Comparison of ENCODE assay signal across 15 mouse cellular contexts in genomic region chr7:126655695-126656094, GRCm38 (mm10). TPM values are rescaled to one million over a fixed set of nuclear protein-coding genes. Genes with fewer than 3 reads are reported as not detected.
DNase-seq lines count a peak whose midpoint lies in the region; ATAC-seq and TF ChIP-seq lines count a peak whose summit lies in the region.
"Had no signal": no experiment of that assay in that cellular context is flagged by ENCODE, and none has a peak within 500 bp of the region (broad histone marks: within the 10 kb centered on the region; RNA-seq: fewer than 3 reads in every experiment).

No protein-coding gene starts in this region.

- H3K9ac ChIP-seq in lung, postnatal 0 days (replicated peaks; ENCODE audit: low read depth), result no peak overlapping the region
- H3K9ac ChIP-seq in MEL (ENCODE audit: control insufficient read depth, low read depth, low read length, poor library complexity, severe bottlenecking), result no peak overlapping the region
- no peak overlapping the region for H3K9ac ChIP-seq in liver, adult 2 months (ENCODE audit: low read depth, low read length)
- no peak overlapping the region for H3K9ac ChIP-seq in heart, embryonic 11.5 days (ENCODE audit: low read depth, low read length)
- H3K9ac ChIP-seq: heart, embryonic 12.5 days; limb, embryonic 15.5 days; stomach, embryonic 15.5 days had no signal

- no peak for TF ChIP-seq CTCF in lung, postnatal 0 days (IDR thresholded peaks at IDR 0.05)
- no peak for TF ChIP-seq CTCF in MEL (IDR thresholded peaks at IDR 0.05 in 2 of 3, conservative IDR thresholded peaks at IDR 0.05 in 1 of 3; ENCODE audit: control insufficient read depth in 1 of 3, insufficient read depth in 1 of 3, low read depth in 2 of 3, low read length in 3 of 3, poor library complexity in 1 of 3, severe bottlenecking in 1 of 3)
- no peak for TF ChIP-seq CTCF in liver, adult 2 months (IDR thresholded peaks at IDR 0.05; ENCODE audit: low read depth, low read length)

- 79% methylated on average over 3 of the region's 3 CpGs for WGBS in lung, postnatal 0 days
- WGBS in liver, adult 2 months, result 88% methylated on average over 3 of the region's 3 CpGs
- WGBS in heart, embryonic 11.5 days (ENCODE audit: insufficient replicate concordance), result 83% methylated on average over 3 of the region's 3 CpGs

- H3K4me1 ChIP-seq in lung, postnatal 0 days (ENCODE audit: insufficient read depth, low read depth, low read length), result no peaks in the 10 kb centered on the region
- H3K4me1 ChIP-seq in MEL (ENCODE audit: control insufficient read depth in 1 of 2, insufficient read depth in 2 of 2, low read length in 2 of 2), result peaks cover 16 to 22% of the 10 kb centered on the region in 2 experiments
- peaks cover 2% of the 10 kb centered on the region for H3K4me1 ChIP-seq in liver, adult 2 months (ENCODE audit: control insufficient read depth, insufficient read depth, low read length)
- peaks cover 2% of the 10 kb centered on the region; the same call in 1 of the 2 replicates for H3K4me1 ChIP-seq in heart, embryonic 11.5 days (ENCODE audit: control insufficient read depth, insufficient read depth, low read length)
- H3K4me1 ChIP-seq: heart, embryonic 12.5 days; limb, embryonic 15.5 days; stomach, embryonic 15.5 days had no signal

- peaks cover 5% of the 10 kb centered on the region; the same call in 1 of the 2 replicates for H3K79me2 ChIP-seq in MEL (ENCODE audit: control insufficient read depth, insufficient read depth, low read length, poor library complexity)
- H3K79me2 ChIP-seq in liver, adult 2 months (ENCODE audit: control insufficient read depth, insufficient read depth, low read length), result peaks cover 7% of the 10 kb centered on the region; the same call in 1 of the 2 replicates

- no peaks in the 10 kb centered on the region for H3K27me3 ChIP-seq in lung, postnatal 0 days (replicated peaks; ENCODE audit: insufficient read depth, low read length)
- H3K27me3 ChIP-seq in MEL (ENCODE audit: control insufficient read depth in 1 of 2, insufficient read depth in 2 of 2, low read length in 2 of 2), result no peaks in the 10 kb centered on the region
- H3K27me3 ChIP-seq in liver, adult 2 months (ENCODE audit: control insufficient read depth, insufficient read depth, low read length), result no peaks in the 10 kb centered on the region
- H3K27me3 ChIP-seq in heart, embryonic 11.5 days (ENCODE audit: control insufficient read depth, insufficient read depth, low read length), result no peaks in the 10 kb centered on the region
- H3K27me3 ChIP-seq: heart, embryonic 12.5 days; limb, embryonic 15.5 days; stomach, embryonic 15.5 days had no signal

- no peak for TF ChIP-seq EP300 in lung, postnatal 0 days (IDR thresholded peaks at IDR 0.05)
- peak; percentile 32 to 33; a peak in 3 of 4 replicates for TF ChIP-seq EP300 in MEL (IDR thresholded peaks at IDR 0.05; ENCODE audit: low read depth in 1 of 2, low read length in 2 of 2)

- peak; percentile 40; the same call in 1 of the 2 replicates for ATAC-seq in lung, postnatal 0 days
- no peak for ATAC-seq in heart, embryonic 11.5 days (replicated peaks; ENCODE audit: insufficient number of reproducible peaks, low FRiP score, low TSS enrichment)

- no peaks in the 10 kb centered on the region for H3K36me3 ChIP-seq in lung, postnatal 0 days (ENCODE audit: insufficient read depth, low read length)
- H3K36me3 ChIP-seq in MEL (ENCODE audit: control insufficient read depth in 1 of 2, insufficient read depth in 2 of 2, low read length in 2 of 2), result peaks cover 0 to 38% of the 10 kb centered on the region in 2 experiments; a peak in 3 of 4 replicates
- H3K36me3 ChIP-seq in liver, adult 2 months (ENCODE audit: control insufficient read depth, insufficient read depth, low read length), result no peaks in the 10 kb centered on the region
- no peaks in the 10 kb centered on the region for H3K36me3 ChIP-seq in heart, embryonic 11.5 days (ENCODE audit: control insufficient read depth, insufficient read depth, low read length)
- H3K36me3 ChIP-seq: heart, embryonic 12.5 days; limb, embryonic 15.5 days; stomach, embryonic 15.5 days had no signal

- no peak overlapping the region for H3K4me3 ChIP-seq in lung, postnatal 0 days (ENCODE audit: low read depth, low read length)
- no peak overlapping the region for H3K4me3 ChIP-seq in MEL (ENCODE audit: control insufficient read depth in 1 of 2, insufficient read depth in 1 of 2, low read depth in 2 of 2, low read length in 2 of 2)
- H3K4me3 ChIP-seq in liver, adult 2 months (ENCODE audit: insufficient read depth, low read depth, low read length), result no peak overlapping the region
- no peak overlapping the region for H3K4me3 ChIP-seq in heart, embryonic 11.5 days (ENCODE audit: low read depth, low read length)
- H3K4me3 ChIP-seq: heart, embryonic 12.5 days; limb, embryonic 15.5 days; stomach, embryonic 15.5 days had no signal

- no peak for TF ChIP-seq POLR2A in MEL (IDR thresholded peaks at IDR 0.05; ENCODE audit: control insufficient read depth in 1 of 2, insufficient read depth in 1 of 2, low read depth in 1 of 2, low read length in 2 of 2, poor library complexity in 1 of 2)
- no peak for TF ChIP-seq POLR2A in liver, adult 2 months (IDR thresholded peaks at IDR 0.05; ENCODE audit: extremely low read depth, insufficient read depth, low read length)

- no peak overlapping the region for H3K27ac ChIP-seq in lung, postnatal 0 days (ENCODE audit: low read length)
- peak overlapping the region; percentile 67 for H3K27ac ChIP-seq in MEL (ENCODE audit: control insufficient read depth, low read depth, low read length)
- H3K27ac ChIP-seq in liver, adult 2 months (replicated peaks; ENCODE audit: insufficient read depth, low read depth, low read length), result 0 out of 2 replicates have a peak overlapping the region, but pooled peaks have one; percentile 6
- H3K27ac ChIP-seq in heart, embryonic 11.5 days (ENCODE audit: low read depth, low read length), result no peak overlapping the region
- H3K27ac ChIP-seq: limb, embryonic 15.5 days; stomach, embryonic 15.5 days had no signal

- H3K4me2 ChIP-seq in lung, postnatal 0 days (replicated peaks; ENCODE audit: low read depth, low read length), result no peak overlapping the region
- no peak overlapping the region for H3K4me2 ChIP-seq in heart, embryonic 11.5 days
- H3K4me2 ChIP-seq: heart, embryonic 12.5 days; limb, embryonic 15.5 days; stomach, embryonic 15.5 days had no signal

- TF ChIP-seq RAD21 in MEL (IDR thresholded peaks at IDR 0.05; ENCODE audit: low read depth, low read length), result no peak

- DNase-seq in lung, postnatal 0 days (ENCODE audit: low spot score), result peak; percentile 28
- no peak for DNase-seq in lung, postnatal 4 days
- DNase-seq in MEL (ENCODE audit: low read depth, low spot score), result peak; percentile 62
- DNase-seq in liver, adult 2 months (ENCODE audit: extremely low read depth, low read depth, low spot score), result no peak
- peak; percentile 59 for DNase-seq in natural killer cell, adult 2 months (ENCODE audit: low spot score in 2 of 2)
- no peak for DNase-seq in layer of hippocampus, postnatal 25 days (ENCODE audit: extremely low spot score in 1 of 2, low spot score in 1 of 2)
- DNase-seq in embryo, embryonic 9.5 days (ENCODE audit: extremely low spot score), result no peak
- DNase-seq: adrenal gland, postnatal 36 days; cerebellum, postnatal 10 days; kidney, adult 18-20 months; retina, postnatal 1 day had no signal

- no peaks in the 10 kb centered on the region for H3K9me3 ChIP-seq in lung, postnatal 0 days (ENCODE audit: low read length)
- no peaks in the 10 kb centered on the region for H3K9me3 ChIP-seq in MEL (replicated peaks; ENCODE audit: insufficient read depth, low read length)
- no peaks in the 10 kb centered on the region for H3K9me3 ChIP-seq in heart, embryonic 11.5 days (replicated peaks; ENCODE audit: control insufficient read depth, low read length)
- H3K9me3 ChIP-seq: heart, embryonic 12.5 days; limb, embryonic 15.5 days; stomach, embryonic 15.5 days had no signal

RNA-seq across cellular contexts. Expression of gene Sgf29, which starts 6.6 kb away (rescaled TPM):
- 42.9 and 49.5 TPM in 2 replicates for polyA plus RNA-seq in lung, postnatal 0 days (2015; fragmentation: Nextera tagmentation; extraction: Ambion mirVana)
- 56.1 and 81.7 TPM in 2 replicates for total RNA-seq in MEL (2012; rRNA removed)
- 100 to 1,000 TPM in 1 of 2 experiments, not detected in 1; 117 TPM for polyA plus RNA-seq in MEL (2012; ENCODE audit: insufficient read depth in 1 of 2, insufficient read length in 2 of 2, low read depth in 1 of 2, low replicate concordance in 2 of 2, missing spikeins in 1 of 2)
- total RNA-seq in liver, adult 2 months (2014; rRNA removed), result 7.7 and 10.7 TPM in 2 replicates
- 34.7 and 54.2 TPM in 2 replicates for polyA plus RNA-seq in liver, adult 2 months (2012; rRNA removed)
- total RNA-seq in layer of hippocampus, postnatal 25 days (2021), result 10 to 100 TPM; 30.5 to 35.1 TPM
- 24.7 and 28.9 TPM in 2 replicates for polyA plus RNA-seq in heart, embryonic 11.5 days (2014; fragmentation: Nextera tagmentation; extraction: Ambion mirVana)

RNA-seq across cellular contexts. Expression of gene Sult1a1, which starts 20.5 kb away (rescaled TPM):
- polyA plus RNA-seq in lung, postnatal 0 days (2015; fragmentation: Nextera tagmentation; extraction: Ambion mirVana), result 57.1 and 58.4 TPM in 2 replicates
- not detected in 2 replicates for total RNA-seq in MEL (2012; rRNA removed)
- polyA plus RNA-seq in MEL (2012; ENCODE audit: insufficient read depth in 1 of 2, insufficient read length in 2 of 2, low read depth in 1 of 2, low replicate concordance in 2 of 2, missing spikeins in 1 of 2), result under 1 TPM in 1 of 2 experiments, not detected in 1; 0.36 TPM
- total RNA-seq in liver, adult 2 months (2014; rRNA removed), result 661 and 727 TPM in 2 replicates
- 566 and 586 TPM in 2 replicates for polyA plus RNA-seq in liver, adult 2 months (2012; rRNA removed)
- 10 to 100 TPM in 1 of 2 experiments, 1 to 10 TPM in 1; 9.5 to 11.1 TPM for total RNA-seq in layer of hippocampus, postnatal 25 days (2021)
- 2.4 and 2.5 TPM in 2 replicates for polyA plus RNA-seq in heart, embryonic 11.5 days (2014; fragmentation: Nextera tagmentation; extraction: Ambion mirVana)

RNA-seq across cellular contexts. Expression of gene Nupr1, which starts 25.0 kb away (rescaled TPM):
- 266 and 308 TPM in 2 replicates for polyA plus RNA-seq in lung, postnatal 0 days (2015; fragmentation: Nextera tagmentation; extraction: Ambion mirVana)
- total RNA-seq in MEL (2012; rRNA removed), result 1.8 and 9.5 TPM in 2 replicates
- 10 to 100 TPM in 1 of 2 experiments, not detected in 1; 11.0 TPM for polyA plus RNA-seq in MEL (2012; ENCODE audit: insufficient read depth in 1 of 2, insufficient read length in 2 of 2, low read depth in 1 of 2, low replicate concordance in 2 of 2, missing spikeins in 1 of 2)
- 3.0 and 3.2 TPM in 2 replicates for total RNA-seq in liver, adult 2 months (2014; rRNA removed)
- 1.2 TPM in 2 replicates for polyA plus RNA-seq in liver, adult 2 months (2012; rRNA removed)
- total RNA-seq in layer of hippocampus, postnatal 25 days (2021), result 1 to 10 TPM; 5.8 to 8.6 TPM
- 1.2 and 2.8 TPM in 2 replicates for polyA plus RNA-seq in heart, embryonic 11.5 days (2014; fragmentation: Nextera tagmentation; extraction: Ambion mirVana)

RNA-seq across cellular contexts. Expression of gene Bola2, which starts 39.5 kb away (rescaled TPM):
- polyA plus RNA-seq in lung, postnatal 0 days (2015; fragmentation: Nextera tagmentation; extraction: Ambion mirVana), result 76.1 and 77.4 TPM in 2 replicates
- total RNA-seq in MEL (2012; rRNA removed), result 138 and 163 TPM in 2 replicates
- 100 to 1,000 TPM in 1 of 2 experiments, not detected in 1; 436 TPM for polyA plus RNA-seq in MEL (2012; ENCODE audit: insufficient read depth in 1 of 2, insufficient read length in 2 of 2, low read depth in 1 of 2, low replicate concordance in 2 of 2, missing spikeins in 1 of 2)
- 15.6 and 20.5 TPM in 2 replicates for total RNA-seq in liver, adult 2 months (2014; rRNA removed)
- 35.6 and 37.7 TPM in 2 replicates for polyA plus RNA-seq in liver, adult 2 months (2012; rRNA removed)
- 100 to 1,000 TPM; 104 to 112 TPM for total RNA-seq in layer of hippocampus, postnatal 25 days (2021)
- polyA plus RNA-seq in heart, embryonic 11.5 days (2014; fragmentation: Nextera tagmentation; extraction: Ambion mirVana), result 120 and 126 TPM in 2 replicates

RNA-seq across cellular contexts. Expression of gene Slx1b, which starts 39.9 kb away (rescaled TPM):
- 9.2 and 10.4 TPM in 2 replicates for polyA plus RNA-seq in lung, postnatal 0 days (2015; fragmentation: Nextera tagmentation; extraction: Ambion mirVana)
- total RNA-seq in MEL (2012; rRNA removed), result 4.6 and 5.4 TPM in 2 replicates
- 10 to 100 TPM in 1 of 2 experiments, not detected in 1; 10.2 TPM for polyA plus RNA-seq in MEL (2012; ENCODE audit: insufficient read depth in 1 of 2, insufficient read length in 2 of 2, low read depth in 1 of 2, low replicate concordance in 2 of 2, missing spikeins in 1 of 2)
- 4.1 and 4.6 TPM in 2 replicates for total RNA-seq in liver, adult 2 months (2014; rRNA removed)
- 11.3 and 15.4 TPM in 2 replicates for polyA plus RNA-seq in liver, adult 2 months (2012; rRNA removed)
- 10 to 100 TPM; 16.4 to 19.4 TPM for total RNA-seq in layer of hippocampus, postnatal 25 days (2021)
- polyA plus RNA-seq in heart, embryonic 11.5 days (2014; fragmentation: Nextera tagmentation; extraction: Ambion mirVana), result 6.1 and 6.7 TPM in 2 replicates

Comparison
In these comparisons a context has a peak if more than half of its experiments do, and no peak if none do; other contexts are left out.
1. DNase-seq: peak in lung, postnatal 0 days (single experiment), MEL (single experiment) and natural killer cell, adult 2 months (2 of 2); none in lung, postnatal 4 days (0 of 2), liver, adult 2 months (single experiment), layer of hippocampus, postnatal 25 days (0 of 2) and embryo, embryonic 9.5 days (single experiment).
2. H3K27ac ChIP-seq: peak in MEL (single experiment) and liver, adult 2 months (single experiment); none in lung, postnatal 0 days (single experiment) and heart, embryonic 11.5 days (single experiment).
3. RNA of gene Sult1a1, which starts 20.5 kb away (polyA plus RNA-seq): 566 to 586 TPM in liver, adult 2 months and 57.1 to 58.4 TPM in lung, postnatal 0 days; 2.4 to 2.5 TPM in heart, embryonic 11.5 days and 0.36 TPM in MEL; every median in the first group is over 10 times any median in the second.
4. RNA of gene Nupr1, which starts 25.0 kb away (polyA plus RNA-seq): 266 to 308 TPM in lung, postnatal 0 days; 11.0 TPM in MEL, 1.2 TPM in liver, adult 2 months and 1.2 to 2.8 TPM in heart, embryonic 11.5 days; every median in the first group is over 10 times any median in the second.